Mouse (Mus musculus) adrenal gland (tissue): ENCODE data around the gene Nxpe4.
"Not testable (repeated sequence)": the region's sequence is repeated elsewhere in the genome, so short reads cannot be mapped to it uniquely, and the experiment has no call there.

Experiments used
- intact Hi-C: fragments of 180-260 bp; cut with DNase I; formaldehyde crosslinking; loops from one replicate; pipeline ENCODE4 v1.15.1; 2025

The Nxpe4 gene

GRCm38 (mm10) chr9:48404687-48405086, 242.9 kb downstream of the Nxpe4 start:
- intact Hi-C loops, result no loop called here

DNA sequence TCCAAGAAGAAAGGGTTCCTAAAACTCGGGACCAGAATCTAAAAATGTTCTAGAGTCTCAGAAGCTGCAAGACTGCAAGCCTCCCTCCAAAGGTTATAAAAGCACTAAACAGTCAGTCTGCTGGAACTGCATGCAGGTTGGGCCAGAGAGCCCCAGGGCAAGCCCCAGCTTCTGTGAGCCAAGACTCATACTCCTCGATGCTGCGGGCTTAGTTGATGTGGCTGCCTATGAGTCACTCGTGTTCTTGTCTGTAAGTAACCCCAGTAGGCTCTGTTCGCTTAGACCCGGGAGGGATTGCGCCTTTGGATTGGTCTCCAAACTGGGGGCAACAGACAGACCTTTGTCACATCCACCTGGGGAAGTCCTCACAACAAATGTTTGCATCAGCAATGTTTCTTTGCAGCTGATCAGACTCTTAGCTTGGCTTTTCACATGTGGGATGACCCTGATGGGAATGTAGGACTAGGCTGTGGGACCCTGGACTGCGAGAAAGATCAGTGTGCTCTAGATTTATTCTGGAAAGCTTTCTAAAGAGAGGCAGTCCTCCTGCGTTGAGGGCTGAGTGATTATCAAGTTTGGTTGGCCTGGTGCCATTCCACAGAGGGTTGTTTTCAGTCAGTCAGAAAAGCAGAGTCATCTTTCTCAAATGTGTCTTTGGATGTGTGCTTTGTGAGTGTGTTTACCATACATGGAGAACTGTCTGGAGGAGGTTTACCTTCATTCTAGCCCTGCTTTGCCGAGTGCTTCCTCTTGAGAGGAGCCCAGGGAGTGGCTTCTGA, 245.9 kb downstream of the Nxpe4 start:
- intact Hi-C loops, result no loop called here

- intact Hi-C loops, result no loop called here
Observed at GRCm38 (mm10) chr9:48410217-48411035, 248.6 kb downstream of the Nxpe4 start.

- intact Hi-C loops, result no loop called here
Observed at GRCm38 (mm10) chr9:48413591-48413990, 251.8 kb downstream of the Nxpe4 start.

GRCm38 (mm10) chr9:48417366-48417765, 255.5 kb downstream of the Nxpe4 start:
- intact Hi-C loops, result not testable (repeated sequence)

- intact Hi-C loops, result no loop called here
Observed at GRCm38 (mm10) chr9:48417994-48418393, 256.2 kb downstream of the Nxpe4 start.

DNA sequence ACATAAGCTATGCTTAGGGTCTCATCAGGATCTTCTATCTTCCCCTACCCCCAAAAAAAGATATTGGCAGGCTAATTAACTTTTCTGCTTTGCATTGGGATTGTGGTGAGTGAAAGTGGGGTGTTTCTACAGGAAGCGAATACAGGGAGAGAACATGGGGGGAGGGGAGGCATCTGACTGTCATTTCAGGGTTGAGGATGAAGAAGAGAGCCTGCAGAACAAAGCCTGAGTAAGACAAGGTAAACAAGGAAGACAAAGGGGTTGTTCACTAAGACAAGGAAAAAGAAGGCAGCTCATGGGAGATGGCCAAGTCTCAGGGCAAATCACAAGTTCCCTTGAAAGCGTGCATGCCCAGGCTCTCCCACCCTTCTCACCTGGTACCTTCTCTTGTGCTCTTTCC, 256.6 kb downstream of the Nxpe4 start:
- intact Hi-C loops, result no loop called here

- intact Hi-C loops, result no loop called here
Observed at GRCm38 (mm10) chr9:48418829-48419228, 257.0 kb downstream of the Nxpe4 start.

DNA sequence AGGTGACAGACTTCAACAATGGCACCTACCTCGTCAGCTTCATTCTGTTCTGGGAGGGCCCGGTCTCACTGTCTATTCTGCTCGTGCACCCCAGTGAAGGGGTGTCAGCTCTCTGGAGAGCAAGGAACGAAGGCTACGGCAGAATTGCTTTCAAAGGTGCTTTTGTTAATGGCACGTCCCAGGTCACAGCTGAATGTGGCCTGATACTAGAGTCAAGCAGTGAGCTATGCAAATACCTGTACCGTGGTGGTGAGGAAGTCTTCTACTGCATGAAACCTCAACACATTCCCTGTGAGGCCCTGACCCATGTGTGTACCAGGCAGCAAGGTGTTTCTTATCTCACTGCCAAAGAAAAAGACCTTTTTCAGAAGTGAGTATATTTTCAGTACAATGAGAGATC, 258.6 kb downstream of the Nxpe4 start:
- intact Hi-C loops, result no loop called here

- intact Hi-C loops, result no loop called here
Observed at GRCm38 (mm10) chr9:48421029-48421428, 259.2 kb downstream of the Nxpe4 start.

DNA sequence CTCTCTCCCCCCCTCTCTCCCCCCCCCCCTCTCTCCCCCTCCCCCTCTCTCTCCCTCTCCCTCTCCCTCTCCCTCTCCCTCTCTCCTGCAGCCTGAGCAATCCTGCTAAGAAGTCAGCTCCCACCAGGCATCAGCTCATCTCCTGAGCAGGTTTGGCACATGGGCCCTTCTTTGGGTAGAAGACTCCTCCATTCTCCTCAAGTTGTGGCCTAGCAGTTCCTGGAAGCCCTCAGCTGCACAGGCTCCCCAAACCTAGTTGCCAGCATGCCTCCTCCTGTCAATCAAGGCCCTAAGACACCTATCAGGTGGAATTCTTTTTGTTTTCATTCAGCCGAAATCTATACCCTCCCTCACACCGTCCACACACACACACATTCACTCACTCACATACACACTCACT, 259.7 kb downstream of the Nxpe4 start:
- intact Hi-C loops, result no loop called here

DNA sequence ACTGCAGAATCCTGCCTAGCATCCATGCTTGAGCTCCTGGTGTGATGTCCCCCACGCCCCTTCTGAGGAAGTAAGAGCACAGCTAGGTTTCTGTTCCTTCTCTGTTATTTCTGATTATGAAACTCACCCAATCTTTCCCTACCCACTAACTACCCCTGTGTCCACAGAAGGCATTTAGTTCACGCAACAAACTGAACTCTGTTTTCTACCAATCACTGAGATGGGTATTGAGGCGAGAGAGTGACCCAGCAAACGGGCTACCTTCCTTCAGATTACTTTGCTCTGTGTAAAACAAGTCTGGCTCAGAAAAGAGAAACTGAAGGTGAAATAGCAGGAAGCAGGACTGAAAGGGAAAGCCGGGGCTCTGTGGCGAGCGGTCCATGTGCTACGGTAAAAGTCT, 260.6 kb downstream of the Nxpe4 start:
- intact Hi-C loops, result no loop called here

GRCm38 (mm10) chr9:48423256-48423655, 261.4 kb downstream of the Nxpe4 start:
- intact Hi-C loops, result no loop called here

DNA sequence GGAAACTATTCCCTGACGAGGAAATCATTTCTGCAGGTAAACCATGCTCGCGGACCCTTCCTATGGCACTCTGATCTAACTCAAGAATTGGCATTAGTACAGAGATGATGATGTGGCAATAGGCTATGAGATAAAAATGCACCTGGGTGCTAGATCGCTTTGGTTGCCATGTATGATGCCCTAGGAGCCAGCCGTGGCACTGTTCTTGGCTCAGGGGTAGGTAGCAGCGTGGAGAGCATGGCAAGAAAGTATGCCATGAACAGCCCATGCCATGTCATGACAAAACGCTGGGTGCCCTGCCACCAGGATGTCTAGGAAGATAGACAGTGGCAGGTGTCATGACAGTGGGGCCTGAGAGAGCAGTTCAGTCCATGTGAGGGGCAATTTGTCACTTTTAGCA, 265.4 kb downstream of the Nxpe4 start:
- intact Hi-C loops, result no loop called here

- intact Hi-C loops, result no loop called here
Observed at GRCm38 (mm10) chr9:48432449-48432848, 270.6 kb downstream of the Nxpe4 start.

GRCm38 (mm10) chr9:48443873-48444272, 282.1 kb downstream of the Nxpe4 start:
- intact Hi-C loops, result no loop called here

DNA sequence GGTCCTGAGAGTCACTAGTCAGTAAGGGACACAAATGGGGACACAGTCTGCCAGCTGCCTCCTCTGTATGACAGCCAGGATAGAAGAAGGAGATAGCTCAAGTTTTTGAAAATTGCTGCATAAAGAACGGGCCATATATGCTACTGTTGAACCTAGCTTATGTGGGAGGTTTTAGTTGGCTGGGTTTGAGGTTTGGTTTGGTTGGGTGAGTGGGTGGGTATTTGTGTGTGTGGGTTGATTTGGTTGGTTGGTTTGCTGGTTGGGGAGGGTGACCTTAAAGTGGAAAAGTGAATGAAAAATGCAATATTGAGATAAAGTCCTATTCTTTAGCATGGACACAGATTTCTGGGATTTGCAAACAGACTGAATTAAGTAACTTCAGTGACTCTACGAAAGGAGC, 283.0 kb downstream of the Nxpe4 start:
- intact Hi-C loops, result no loop called here

- intact Hi-C loops, result no loop called here
Observed at GRCm38 (mm10) chr9:48447783-48448209, 286.0 kb downstream of the Nxpe4 start.
